Mouse (Mus musculus): ENCODE results near the gene Plxna2. TPM values are rescaled to one million over a fixed set of nuclear protein-coding genes. Genes with fewer than 3 reads are reported as not detected.

The Plxna2 gene
- total RNA-seq, 2 experiments from 2014 or later, result 15.8 to 20.0 TPM

GRCm38 (mm10) chr1:194663021-194663420 is 45.0 kb downstream of the Plxna2 start:
- DNase-seq, result no peak

GRCm38 (mm10) chr1:194665715-194666114 is 47.7 kb downstream of the Plxna2 start:
- no peak for DNase-seq

GRCm38 (mm10) chr1:194671783-194672524 is 53.9 kb downstream of the Plxna2 start:
- DNase-seq, result no peak

- no peak for DNase-seq
These were observed 54.5 kb downstream of the Plxna2 start for GRCm38 (mm10) chr1:194672525-194672894.

GRCm38 (mm10) chr1:194673229-194673628 is 55.2 kb downstream of the Plxna2 start:
- DNase-seq, result no peak

- DNase-seq, result no peak
These were observed 57.3 kb downstream of the Plxna2 start for GRCm38 (mm10) chr1:194675106-194675890.

- no peak for DNase-seq
These were observed 57.8 kb downstream of the Plxna2 start for GRCm38 (mm10) chr1:194675891-194676200.

- no peak for DNase-seq
These were observed 59.9 kb downstream of the Plxna2 start for GRCm38 (mm10) chr1:194677878-194678277.

GRCm38 (mm10) chr1:194679147-194679546 is 61.1 kb downstream of the Plxna2 start:
- DNase-seq, result no peak

- no peak for DNase-seq
These were observed 62.1 kb downstream of the Plxna2 start for GRCm38 (mm10) chr1:194680136-194680535.

GRCm38 (mm10) chr1:194682021-194682420 is 64.0 kb downstream of the Plxna2 start:
- no peak for DNase-seq

- DNase-seq, result no peak
These were observed 65.1 kb downstream of the Plxna2 start for GRCm38 (mm10) chr1:194683132-194683531.

- DNase-seq, result no peak
These were observed 67.9 kb downstream of the Plxna2 start for GRCm38 (mm10) chr1:194685896-194686295.

- DNase-seq, result no peak
These were observed 69.7 kb downstream of the Plxna2 start for GRCm38 (mm10) chr1:194687746-194688145.

- no peak for DNase-seq
These were observed 70.1 kb downstream of the Plxna2 start for GRCm38 (mm10) chr1:194688161-194688560.

GRCm38 (mm10) chr1:194693063-194693462 is 75.0 kb downstream of the Plxna2 start:
- no peak for DNase-seq

- DNase-seq, result no peak
These were observed 75.5 kb downstream of the Plxna2 start for GRCm38 (mm10) chr1:194693488-194693887.

GRCm38 (mm10) chr1:194694805-194695204 is 76.8 kb downstream of the Plxna2 start:
- DNase-seq, result no peak

- no peak for DNase-seq
These were observed 79.4 kb downstream of the Plxna2 start for GRCm38 (mm10) chr1:194697439-194697838.

GRCm38 (mm10) chr1:194699321-194699720 is 81.3 kb downstream of the Plxna2 start:
- DNase-seq, result no peak

GRCm38 (mm10) chr1:194703235-194703634 is 85.2 kb downstream of the Plxna2 start:
- no peak for DNase-seq

GRCm38 (mm10) chr1:194704171-194704855 is 86.3 kb downstream of the Plxna2 start:
- no peak for DNase-seq

GRCm38 (mm10) chr1:194706566-194706965 is 88.5 kb downstream of the Plxna2 start:
- no peak for DNase-seq

Measured in gastrocnemius, postnatal 10 days (tissue).